Mouse (Mus musculus) lung, postnatal 36 days (tissue): Measurements from ENCODE around the gene Snx13.

Experiments
- DNase-seq: peaks from one replicate; pipeline ENCODE4 v3.0.0; 2022; ENCODE audit warnings: mixed read lengths

Gene Snx13

GRCm38 (mm10) chr12:35046999-35047319, at the start of gene Snx13:
Snx13 (plus strand) TSS chr12:35047186.
- peak; percentile 92 for DNase-seq

GRCm38 (mm10) chr12:34997597-34998182, 49.3 kb upstream of the Snx13 start:
- no peak for DNase-seq

GRCm38 (mm10) chr12:34998778-34999467, 48.1 kb upstream of the Snx13 start:
- no peak for DNase-seq

GRCm38 (mm10) chr12:35000323-35000722, 46.7 kb upstream of the Snx13 start:
- no peak for DNase-seq

GRCm38 (mm10) chr12:35005748-35006147, 41.2 kb upstream of the Snx13 start:
- DNase-seq, result no peak

- DNase-seq, result no peak
Observed at GRCm38 (mm10) chr12:35007851-35008250, 39.1 kb upstream of the Snx13 start.

GRCm38 (mm10) chr12:35008340-35009137, 38.4 kb upstream of the Snx13 start:
- no peak for DNase-seq

- DNase-seq, result no peak
Observed at GRCm38 (mm10) chr12:35011462-35011861, 35.5 kb upstream of the Snx13 start.

- no peak for DNase-seq
Observed at GRCm38 (mm10) chr12:35013950-35014349, 33.0 kb upstream of the Snx13 start.

GRCm38 (mm10) chr12:35016056-35016455, 30.9 kb upstream of the Snx13 start:
- DNase-seq, result peak; percentile 21

GRCm38 (mm10) chr12:35016481-35017250, 30.3 kb upstream of the Snx13 start:
- DNase-seq, result no peak

GRCm38 (mm10) chr12:35018679-35019237, 28.2 kb upstream of the Snx13 start:
- no peak for DNase-seq

GRCm38 (mm10) chr12:35021285-35021684, 25.7 kb upstream of the Snx13 start:
- DNase-seq, result peak; percentile 55

- peak; percentile 36 for DNase-seq
Observed at GRCm38 (mm10) chr12:35022066-35022465, 24.9 kb upstream of the Snx13 start.

GRCm38 (mm10) chr12:35025916-35026432, 21.0 kb upstream of the Snx13 start:
- DNase-seq, result peak; percentile 34

GRCm38 (mm10) chr12:35027533-35027932, 19.5 kb upstream of the Snx13 start:
- no peak for DNase-seq

- DNase-seq, result no peak
Observed at GRCm38 (mm10) chr12:35038668-35039570, 8.1 kb upstream of the Snx13 start.

GRCm38 (mm10) chr12:35039571-35039936, 7.4 kb upstream of the Snx13 start:
- DNase-seq, result no peak

- DNase-seq, result no peak
Observed at GRCm38 (mm10) chr12:35041964-35042363, 5.0 kb upstream of the Snx13 start.

- no peak for DNase-seq
Observed at GRCm38 (mm10) chr12:35046310-35046998, 532 bp upstream of the Snx13 start.
